Mouse (Mus musculus) heart, embryonic 16.5 days (tissue): ENCODE results near the gene Asic1. TPM values are rescaled to one million over a fixed set of nuclear protein-coding genes. Genes with fewer than 3 reads are reported as not detected.

Experiments
- ATAC-seq: fragments of 200-750 bp; cut with Nextera tagmentation; replicated peaks from 2 replicates; pipeline ENCODE4 v1.8.0; 2017; ENCODE audit warnings: moderate number of reproducible peaks; ENCODE audit not compliant: insufficient read depth, low FRiP score; ENCODE audit errors: extremely low read depth
- H3K27ac ChIP-seq: fragments of 300-500 bp; sonication (generic); 2 replicates; pipeline ENCODE4 v1.5.1; 2014; ENCODE audit warnings: mild to moderate bottlenecking, low read length, control low read depth, moderate library complexity
- H3K27me3 ChIP-seq: fragments of 300-500 bp; sonication (generic); 2 replicates; pipeline ENCODE4 v1.6.1; 2014; ENCODE audit warnings: low read length, mixed read lengths; ENCODE audit not compliant: control insufficient read depth, insufficient read depth
- H3K36me3 ChIP-seq: fragments of 300-500 bp; sonication (generic); 2 replicates; pipeline ENCODE4 v1.6.1; 2014; ENCODE audit not compliant: control insufficient read depth, insufficient read depth
- H3K4me1 ChIP-seq: fragments of 300-500 bp; sonication (generic); 2 replicates; pipeline ENCODE4 v1.6.1; 2014; ENCODE audit warnings: low read length, mixed read lengths; ENCODE audit not compliant: control insufficient read depth, insufficient read depth
- H3K4me2 ChIP-seq: fragments of 300-500 bp; sonication (generic); 2 replicates; pipeline ENCODE4 v1.6.1; 2014; ENCODE audit warnings: low read depth, mild to moderate bottlenecking, control low read depth, low read length
- H3K4me3 ChIP-seq: fragments of 300-500 bp; sonication (generic); 2 replicates; pipeline ENCODE4 v1.5.1; 2014; ENCODE audit warnings: mild to moderate bottlenecking, control low read depth, low read length
- H3K9ac ChIP-seq: fragments of 300-500 bp; sonication (generic); 2 replicates; pipeline ENCODE4 v1.6.1; 2014; ENCODE audit warnings: low read length, control low read depth
- H3K9me3 ChIP-seq: fragments of 300-500 bp; sonication (generic); replicated peaks from 2 replicates; pipeline ENCODE4 v1.6.1; 2016; ENCODE audit warnings: low read length; ENCODE audit not compliant: control insufficient read depth
- WGBS: fragments of 180-500 bp; shearing (Covaris S2); extraction: QIAGEN DNeasy Blood & Tissue Kit; methylation state at CpG from one replicate; pipeline ENCODE4 v1.1.7; 2014; 5-methylcytosine and 5-hydroxymethylcytosine counted together
- polyA plus RNA-seq: library from polyadenylated mRNA; unstranded; fragments of >200 nt; fragmentation: Nextera tagmentation; extraction: Ambion mirVana; gene quantifications from 2 replicates; pipeline ENCODE4 v1.2.1, GENCODE M21; 2015

Asic1 gene
- polyA plus RNA-seq, 1 experiment from 2014 or later: 1.6 TPM

GRCm38 (mm10) chr15:99718461-99719021 is 48.4 kb downstream of the Asic1 start:
- ATAC-seq: no peak
- no peak overlapping the region for H3K4me2 ChIP-seq
- no peak overlapping the region for H3K9ac ChIP-seq
- H3K9me3 ChIP-seq: no peaks in the 10 kb centered on the region
- peaks cover 30% of the 10 kb centered on the region for H3K4me1 ChIP-seq
- no peak overlapping the region for H3K4me3 ChIP-seq
- H3K27ac ChIP-seq: no peak overlapping the region
- no peaks in the 10 kb centered on the region for H3K27me3 ChIP-seq
- 89% methylated on average over 9 of the region's 9 CpGs for WGBS
- peaks cover 1% of the 10 kb centered on the region for H3K36me3 ChIP-seq

DNA sequence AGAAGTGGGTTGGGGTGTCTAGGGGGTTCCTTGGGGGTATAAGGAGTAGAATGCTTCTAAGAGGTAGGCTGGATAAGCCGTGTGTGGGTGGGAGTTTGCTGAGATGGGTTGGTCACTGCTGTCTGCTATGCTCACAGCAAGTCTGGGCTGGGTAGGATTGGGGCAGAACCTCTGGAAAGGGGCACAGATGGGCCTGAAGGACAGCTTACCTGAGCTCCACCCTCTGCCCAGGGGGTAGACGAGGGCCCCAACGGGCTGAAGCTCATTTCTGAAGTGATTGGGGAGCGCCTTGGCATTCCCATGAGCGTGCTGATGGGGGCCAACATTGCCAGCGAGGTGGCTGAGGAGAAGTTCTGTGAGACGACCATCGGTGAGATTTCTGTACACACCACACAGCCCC is 49.7 kb downstream of the Asic1 start:
- Histone ChIP-seq H3K4me3 (no peak overlapping the region), H3K9ac (no peak overlapping the region), H3K4me1 (peaks cover 32% of the 10 kb centered on the region), H3K9me3 (no peaks in the 10 kb centered on the region), H3K27ac (no peak overlapping the region), H3K36me3 (no peaks in the 10 kb centered on the region; the same call in 1 of the 2 replicates), H3K27me3 (no peaks in the 10 kb centered on the region), H3K4me2 (no peak overlapping the region)
- WGBS: 73% methylated on average over 8 of the region's 8 CpGs
- ATAC-seq: no peak

DNA sequence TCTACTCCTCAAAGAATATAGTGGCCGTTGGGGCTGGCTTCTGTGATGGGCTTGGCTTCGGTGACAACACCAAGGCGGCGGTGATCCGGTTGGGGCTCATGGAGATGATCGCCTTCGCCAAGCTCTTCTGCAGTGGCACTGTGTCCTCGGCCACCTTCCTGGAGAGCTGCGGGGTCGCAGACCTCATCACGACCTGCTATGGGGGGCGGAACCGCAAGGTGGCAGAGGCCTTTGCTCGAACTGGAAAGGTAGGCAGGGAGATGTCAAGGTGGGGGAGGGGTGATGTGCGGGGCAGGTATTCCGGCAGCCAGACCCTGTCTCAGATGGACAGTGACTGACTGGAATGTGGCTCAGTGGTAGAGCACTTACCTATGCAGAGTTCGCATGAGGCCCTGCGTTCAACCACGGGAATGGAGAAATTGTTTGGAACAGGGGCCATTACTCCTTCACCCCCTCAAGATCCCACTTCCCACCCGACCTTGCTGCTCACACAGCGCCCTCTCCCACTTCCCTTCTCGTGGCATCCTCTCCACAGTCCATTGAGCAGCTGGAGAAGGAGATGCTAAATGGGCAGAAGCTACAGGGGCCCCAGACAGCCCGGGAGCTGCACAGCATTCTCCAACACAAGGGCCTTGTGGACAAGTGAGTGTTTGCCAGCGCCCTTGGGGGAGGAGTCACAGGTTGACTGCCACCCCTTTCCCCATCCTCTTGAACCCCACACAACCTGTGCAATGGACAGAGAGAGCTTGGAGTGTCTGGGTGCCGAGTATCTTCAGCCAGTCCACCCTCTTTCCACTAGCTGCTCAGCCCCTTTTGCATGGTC is 52.0 kb downstream of the Asic1 start:
- Histone ChIP-seq H3K36me3 (no peaks in the 10 kb centered on the region; the same call in 1 of the 2 replicates), H3K9ac (no peak overlapping the region), H3K4me2 (no peak overlapping the region), H3K9me3 (no peaks in the 10 kb centered on the region), H3K27me3 (no peaks in the 10 kb centered on the region), H3K4me3 (no peak overlapping the region), H3K4me1 (peaks cover 35% of the 10 kb centered on the region), H3K27ac (no peak overlapping the region)
- WGBS: 78% methylated on average over 25 of the region's 25 CpGs
- no peak for ATAC-seq

- peak overlapping the region; percentile 97 for H3K27ac ChIP-seq
- peak overlapping the region; percentile 72 for H3K9ac ChIP-seq
- H3K36me3 ChIP-seq: peaks cover 8% of the 10 kb centered on the region
- peak overlapping the region; percentile 87 for H3K4me3 ChIP-seq
- H3K27me3 ChIP-seq: no peaks in the 10 kb centered on the region
- H3K4me1 ChIP-seq: peaks cover 30% of the 10 kb centered on the region
- no peak for ATAC-seq
- H3K4me2 ChIP-seq: peak overlapping the region; percentile 72
- WGBS: 44% methylated on average over 10 of the region's 10 CpGs
- no peaks in the 10 kb centered on the region for H3K9me3 ChIP-seq
Measured at GRCm38 (mm10) chr15:99723120-99723514, 52.9 kb downstream of the Asic1 start.

DNA sequence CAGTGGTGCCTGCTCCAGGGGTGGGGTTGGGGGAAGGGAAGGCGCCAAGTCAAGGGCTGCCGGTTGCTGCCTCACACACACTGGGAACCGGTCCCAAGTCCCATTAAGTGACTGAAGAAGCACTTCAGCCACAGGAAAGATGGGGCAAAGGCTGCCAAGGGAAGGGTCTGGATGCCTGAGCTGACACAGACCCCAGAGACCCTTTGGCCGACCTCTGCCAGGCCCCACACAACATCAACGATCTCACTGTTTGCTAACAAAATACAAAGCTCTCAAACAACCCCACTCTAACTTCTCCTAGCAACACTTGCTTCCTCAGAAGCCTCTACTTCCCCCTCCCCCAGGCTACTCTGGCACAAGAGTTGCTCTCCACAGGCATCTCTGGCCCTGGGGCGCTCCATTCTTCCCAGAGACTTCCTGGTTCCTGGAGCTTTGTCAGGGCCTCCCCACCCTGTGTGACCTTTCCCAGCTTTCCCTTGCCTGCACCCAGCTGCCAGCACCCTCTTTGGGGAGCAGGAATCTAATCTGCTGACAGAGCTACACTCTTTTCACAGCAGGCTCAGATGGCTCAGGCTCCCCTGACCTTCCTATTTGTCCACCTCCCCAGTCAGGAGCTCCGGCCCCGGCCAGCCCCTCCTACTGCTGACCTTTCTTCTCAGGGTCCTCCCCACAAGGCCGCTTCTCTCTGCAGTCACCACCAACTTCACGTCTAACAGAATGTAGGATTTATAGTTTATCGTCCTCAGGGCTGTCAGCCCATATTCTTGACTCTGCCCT is 53.5 kb downstream of the Asic1 start:
- no peaks in the 10 kb centered on the region for H3K27me3 ChIP-seq
- H3K9ac ChIP-seq: peak overlapping the region; percentile 72
- H3K27ac ChIP-seq: peak overlapping the region; percentile 97

DNA sequence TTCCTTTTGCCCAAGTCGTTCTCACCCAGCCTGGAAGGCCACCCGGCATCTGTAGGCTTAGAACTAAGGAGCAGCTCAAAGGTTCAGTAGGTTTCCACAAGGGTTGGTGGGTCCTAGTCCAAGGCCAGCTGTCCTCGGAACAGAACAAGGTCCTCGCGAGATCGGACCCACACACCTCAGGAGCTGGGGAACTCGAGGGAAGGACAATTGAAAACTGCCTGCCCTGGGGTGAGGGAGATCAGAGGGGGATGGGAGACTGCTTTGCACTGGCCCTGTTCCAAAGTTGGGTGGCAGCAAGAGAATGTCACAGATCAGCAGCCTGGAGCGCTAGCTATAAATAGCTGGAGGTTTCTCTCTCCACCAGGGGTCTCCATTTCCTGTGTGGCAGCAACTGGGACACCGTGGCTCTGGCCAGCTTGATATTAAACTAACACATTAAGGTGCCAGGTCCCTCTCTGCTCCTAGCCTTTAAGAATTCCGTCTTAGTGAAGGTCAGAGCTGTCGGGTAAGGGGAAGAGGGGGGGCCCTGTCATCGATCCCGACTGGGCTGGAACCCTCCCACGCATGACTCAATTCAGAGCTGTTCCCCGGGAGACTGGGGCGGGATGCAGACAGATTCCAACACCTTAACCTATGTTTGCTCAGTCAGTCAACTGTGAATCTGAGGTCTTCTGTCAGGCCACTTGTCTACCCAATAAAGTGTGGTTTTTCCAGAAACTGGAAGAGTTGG is 54.3 kb downstream of the Asic1 start:
- peaks cover 6% of the 10 kb centered on the region for H3K9me3 ChIP-seq
- peak; percentile 56 for ATAC-seq
- no peaks in the 10 kb centered on the region for H3K27me3 ChIP-seq
- H3K4me1 ChIP-seq: peaks cover 30% of the 10 kb centered on the region
- H3K36me3 ChIP-seq: peaks cover 20% of the 10 kb centered on the region
- H3K4me3 ChIP-seq: peak overlapping the region; percentile 87
- 7% methylated on average over 16 of the region's 16 CpGs for WGBS
- peak overlapping the region; percentile 72 for H3K9ac ChIP-seq
- peak overlapping the region; percentile 72 for H3K4me2 ChIP-seq
- H3K27ac ChIP-seq: peak overlapping the region; percentile 97

More for the DNA sequence above, 53.5 kb downstream of the Asic1 start:
- H3K9me3 ChIP-seq: no peaks in the 10 kb centered on the region; the same call in 1 of the 2 replicates
- WGBS: 17% methylated on average over 11 of the region's 11 CpGs
- peak overlapping the region; percentile 72 for H3K4me2 ChIP-seq
- H3K4me3 ChIP-seq: peak overlapping the region; percentile 87
- no peak for ATAC-seq
- H3K4me1 ChIP-seq: peaks cover 30% of the 10 kb centered on the region
- H3K36me3 ChIP-seq: peaks cover 13% of the 10 kb centered on the region

- H3K4me2 ChIP-seq: peak within 1 kb of the TSS; percentile 80
- peak within 1 kb of the TSS; percentile 96 for H3K9ac ChIP-seq
- no peaks in the 10 kb centered on the region for H3K27me3 ChIP-seq
- peaks cover 6% of the 10 kb centered on the region for H3K9me3 ChIP-seq
- H3K4me3 ChIP-seq: peak within 1 kb of the TSS; percentile 87
- H3K27ac ChIP-seq: peak within 1 kb of the TSS; percentile 97
- H3K4me1 ChIP-seq: peaks cover 30% of the 10 kb centered on the region
- H3K36me3 ChIP-seq: peaks cover 25% of the 10 kb centered on the region
- under 1% methylated on average over 67 of the region's 68 CpGs for WGBS
- ATAC-seq: peak; percentile 91
Measured at GRCm38 (mm10) chr15:99725341-99726155, 55.4 kb downstream of the Asic1 start, which contains the start of gene Cox14. Gene Cox14, plus strand, starts transcription at chr15:99725618.

DNA sequence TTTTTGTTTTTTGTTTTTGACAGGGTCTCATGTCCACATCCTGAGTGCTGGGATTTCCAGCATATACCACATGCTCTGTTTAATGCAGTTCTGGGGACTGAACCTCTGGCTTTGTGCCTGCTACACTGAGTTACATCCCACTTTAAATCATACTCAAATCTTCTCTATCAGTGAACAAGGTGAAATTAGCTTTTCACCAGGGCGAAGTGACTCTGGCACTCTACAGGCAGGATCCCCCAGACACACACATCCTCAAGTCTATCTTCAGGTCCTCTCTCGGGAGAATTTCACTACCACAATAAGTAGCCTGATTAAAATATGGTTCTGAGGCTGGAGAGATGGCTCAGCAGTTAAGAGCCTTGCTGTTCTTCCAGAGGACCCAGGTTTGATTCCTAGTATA is 56.4 kb downstream of the Asic1 start:
- H3K9ac ChIP-seq: peak overlapping the region; percentile 96
- no peak overlapping the region for H3K27ac ChIP-seq
- 62% methylated on average over 2 of the region's 2 CpGs for WGBS

More for the DNA sequence above, 56.4 kb downstream of the Asic1 start:
- Histone ChIP-seq H3K4me2 (peak overlapping the region; percentile 80), H3K27me3 (no peaks in the 10 kb centered on the region), H3K36me3 (peaks cover 25% of the 10 kb centered on the region), H3K4me3 (peak overlapping the region; percentile 87), H3K9me3 (peaks cover 6% of the 10 kb centered on the region), H3K4me1 (peaks cover 30% of the 10 kb centered on the region)
- ATAC-seq: no peak
